Mouse (Mus musculus): ENCODE measurements around the gene Morf4l1. TPM values are rescaled to one million over a fixed set of nuclear protein-coding genes. Genes with fewer than 3 reads are reported as not detected.
A peak's percentile ranks its signal among the peaks of the same experiment; 100 is the strongest.
"Not testable (repeated sequence)": the region's sequence is repeated elsewhere in the genome, so short reads cannot be mapped to it uniquely, and the experiment has no call there.

Gene Morf4l1
- polyA plus RNA-seq, 1 experiment = 540 TPM

- TF ChIP-seq POLR2A (IDR thresholded peaks at IDR 0.05; ENCODE audit: borderline replicate concordance, low read depth, low read length) (no peak), CTCF (IDR thresholded peaks at IDR 0.05; ENCODE audit: low read depth, low read length) (no peak)
- H3K27ac ChIP-seq (ENCODE audit: insufficient read depth, low read depth, low read length) = no peak overlapping the region
- H3K4me1 ChIP-seq (ENCODE audit: control insufficient read depth, insufficient read depth, low read length) = peaks cover 9% of the 10 kb centered on the region
- no peak overlapping the region for H3K4me3 ChIP-seq (ENCODE audit: insufficient read depth, low read length)
These were observed 45.1 kb downstream of the Morf4l1 start for GRCm38 (mm10) chr9:90069485-90069884.

- no peak for TF ChIP-seq CTCF (IDR thresholded peaks at IDR 0.05; ENCODE audit: low read depth, low read length)
- no peak for TF ChIP-seq POLR2A (IDR thresholded peaks at IDR 0.05; ENCODE audit: borderline replicate concordance, low read depth, low read length)
- Histone ChIP-seq H3K4me1 (ENCODE audit: control insufficient read depth, insufficient read depth, low read length) (peaks cover 9% of the 10 kb centered on the region), H3K4me3 (ENCODE audit: insufficient read depth, low read length) (no peak overlapping the region), H3K27ac (ENCODE audit: insufficient read depth, low read depth, low read length) (no peak overlapping the region)
These were observed 45.8 kb downstream of the Morf4l1 start for GRCm38 (mm10) chr9:90068786-90069185.

- Histone ChIP-seq H3K4me1 (ENCODE audit: control insufficient read depth, insufficient read depth, low read length) (peaks cover 9% of the 10 kb centered on the region), H3K4me3 (ENCODE audit: insufficient read depth, low read length) (no peak overlapping the region), H3K27ac (ENCODE audit: insufficient read depth, low read depth, low read length) (no peak overlapping the region)
- TF ChIP-seq CTCF (IDR thresholded peaks at IDR 0.05; ENCODE audit: low read depth, low read length) = no peak
- no peak for TF ChIP-seq POLR2A (IDR thresholded peaks at IDR 0.05; ENCODE audit: borderline replicate concordance, low read depth, low read length)
These were observed 47.2 kb downstream of the Morf4l1 start for GRCm38 (mm10) chr9:90067341-90067740.

DNA sequence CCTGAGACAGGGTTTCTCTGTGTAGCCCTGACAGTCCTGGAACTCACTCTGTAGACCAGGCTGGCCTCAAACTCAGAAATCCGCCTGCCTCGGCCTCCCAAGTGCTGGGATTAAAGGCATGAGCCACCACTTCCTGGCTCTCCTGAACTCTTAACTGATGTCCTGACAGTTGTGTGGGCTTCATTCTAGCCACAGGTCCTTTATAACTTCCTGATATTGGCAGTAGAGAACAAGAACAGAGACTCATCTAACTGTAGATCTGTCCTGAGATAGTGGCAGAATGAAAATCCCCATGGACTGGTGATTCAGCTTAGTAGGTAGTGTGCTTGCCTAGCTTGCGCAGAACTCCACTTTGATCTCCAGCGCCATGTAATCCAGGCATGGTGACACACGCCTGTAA lies 53.6 kb downstream of the Morf4l1 start:
- not testable (repeated sequence) for H3K27ac ChIP-seq (ENCODE audit: insufficient read depth, low read depth, low read length); H3K4me3 ChIP-seq (ENCODE audit: insufficient read depth, low read length)
- H3K4me1 ChIP-seq (ENCODE audit: control insufficient read depth, insufficient read depth, low read length) = peaks cover 17% of the 10 kb centered on the region

- Histone ChIP-seq H3K27ac (ENCODE audit: insufficient read depth, low read depth, low read length) (0 out of 2 replicates have a peak overlapping the region, but pooled peaks have one; percentile 6), H3K4me1 (ENCODE audit: control insufficient read depth, insufficient read depth, low read length) (peaks cover 17% of the 10 kb centered on the region), H3K4me3 (ENCODE audit: insufficient read depth, low read length) (no peak overlapping the region)
- no peak for TF ChIP-seq POLR2A (IDR thresholded peaks at IDR 0.05; ENCODE audit: borderline replicate concordance, low read depth, low read length)
- TF ChIP-seq CTCF (IDR thresholded peaks at IDR 0.05; ENCODE audit: low read depth, low read length) = no peak
These were observed 54.0 kb downstream of the Morf4l1 start for GRCm38 (mm10) chr9:90060574-90060875.

GRCm38 (mm10) chr9:90059828-90060573 lies 54.6 kb downstream of the Morf4l1 start:
- TF ChIP-seq POLR2A (IDR thresholded peaks at IDR 0.05; ENCODE audit: borderline replicate concordance, low read depth, low read length) = no peak
- TF ChIP-seq CTCF (IDR thresholded peaks at IDR 0.05; ENCODE audit: low read depth, low read length) = no peak
- H3K4me1 ChIP-seq (ENCODE audit: control insufficient read depth, insufficient read depth, low read length) = peaks cover 19% of the 10 kb centered on the region
- H3K27ac ChIP-seq (ENCODE audit: insufficient read depth, low read depth, low read length) = 0 out of 2 replicates have a peak overlapping the region, but pooled peaks have one; percentile 11
- no peak overlapping the region for H3K4me3 ChIP-seq (ENCODE audit: insufficient read depth, low read length)

DNA sequence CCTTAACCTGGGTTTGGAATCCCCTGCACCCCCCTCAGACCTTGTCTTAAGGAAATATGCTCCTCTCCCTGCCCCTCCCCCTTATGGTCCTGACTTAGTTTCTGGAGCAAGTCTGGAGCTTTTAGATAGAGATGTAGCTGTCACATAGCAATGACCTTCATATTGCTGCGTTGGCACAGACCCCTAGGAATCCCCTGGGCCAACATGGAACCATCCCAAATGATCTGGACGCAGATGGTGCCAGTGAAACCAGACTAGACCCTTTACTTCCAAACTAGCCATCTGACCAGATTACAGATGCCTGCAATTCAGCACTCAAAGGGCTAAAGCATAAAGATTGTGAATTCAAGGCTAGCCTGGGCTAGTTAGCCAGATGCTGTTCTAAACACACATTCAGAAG lies 57.9 kb downstream of the Morf4l1 start:
- Histone ChIP-seq H3K27ac (ENCODE audit: insufficient read depth, low read depth, low read length) (no peak overlapping the region), H3K4me1 (ENCODE audit: control insufficient read depth, insufficient read depth, low read length) (peaks cover 22% of the 10 kb centered on the region), H3K4me3 (ENCODE audit: insufficient read depth, low read length) (no peak overlapping the region)
- TF ChIP-seq POLR2A (IDR thresholded peaks at IDR 0.05; ENCODE audit: borderline replicate concordance, low read depth, low read length) (no peak), CTCF (IDR thresholded peaks at IDR 0.05; ENCODE audit: low read depth, low read length) (no peak)

- no peak for TF ChIP-seq CTCF (IDR thresholded peaks at IDR 0.05; ENCODE audit: low read depth, low read length)
- no peak for TF ChIP-seq POLR2A (IDR thresholded peaks at IDR 0.05; ENCODE audit: borderline replicate concordance, low read depth, low read length)
- Histone ChIP-seq H3K27ac (ENCODE audit: insufficient read depth, low read depth, low read length) (no peak overlapping the region), H3K4me1 (ENCODE audit: control insufficient read depth, insufficient read depth, low read length) (peaks cover 22% of the 10 kb centered on the region), H3K4me3 (ENCODE audit: insufficient read depth, low read length) (no peak overlapping the region)
These were observed 58.7 kb downstream of the Morf4l1 start for GRCm38 (mm10) chr9:90055911-90056310.

- Histone ChIP-seq H3K27ac (ENCODE audit: insufficient read depth, low read depth, low read length) (no peak overlapping the region), H3K4me3 (ENCODE audit: insufficient read depth, low read length) (no peak overlapping the region)
- TF ChIP-seq POLR2A (IDR thresholded peaks at IDR 0.05; ENCODE audit: borderline replicate concordance, low read depth, low read length) (no peak), CTCF (IDR thresholded peaks at IDR 0.05; ENCODE audit: low read depth, low read length) (no peak)
These were observed 59.2 kb downstream of the Morf4l1 start for GRCm38 (mm10) chr9:90055409-90055808.

GRCm38 (mm10) chr9:90054371-90055145 lies 60.0 kb downstream of the Morf4l1 start:
- Histone ChIP-seq H3K4me3 (ENCODE audit: insufficient read depth, low read length) (peak overlapping the region; percentile 88), H3K4me1 (ENCODE audit: control insufficient read depth, insufficient read depth, low read length) (peaks cover 10% of the 10 kb centered on the region), H3K27ac (ENCODE audit: insufficient read depth, low read depth, low read length) (peak overlapping the region; percentile 66)
- TF ChIP-seq CTCF (IDR thresholded peaks at IDR 0.05; ENCODE audit: low read depth, low read length) (peak; percentile 29; the same call in 1 of the 2 replicates), POLR2A (IDR thresholded peaks at IDR 0.05; ENCODE audit: borderline replicate concordance, low read depth, low read length) (no peak)

More at GRCm38 (mm10) chr9:90055409-90055808, 59.2 kb downstream of the Morf4l1 start:
- peaks cover 19% of the 10 kb centered on the region for H3K4me1 ChIP-seq (ENCODE audit: control insufficient read depth, insufficient read depth, low read length)

Measured in bone marrow macrophage, adult 2 months (primary cell).